Mouse (Mus musculus) right cerebral cortex, postnatal 36 days (tissue): ENCODE measurements at regions not wholly inside any gene's neighbourhood (a gene's known extent, or its start where the extent isn't known, plus 50 kb on each side); places are given as distances from the start of the nearest gene placed in this dataset.

Experiments
- DNase-seq, 2 experiments: peaks; one replicate each; pipeline ENCODE4 v3.0.0; 2022; ENCODE audit warnings: low spot score in 2 of 2, mixed read lengths in 1 of 2

GRCm38 (mm10) chr11:54195954-54196353 is 53.5 kb downstream of the Csf2 start:
- DNase-seq = peak; percentile 9 to 25

- no peak for DNase-seq
These were observed 54.7 kb downstream of the Csf2 start for GRCm38 (mm10) chr11:54194733-54195132.

DNA sequence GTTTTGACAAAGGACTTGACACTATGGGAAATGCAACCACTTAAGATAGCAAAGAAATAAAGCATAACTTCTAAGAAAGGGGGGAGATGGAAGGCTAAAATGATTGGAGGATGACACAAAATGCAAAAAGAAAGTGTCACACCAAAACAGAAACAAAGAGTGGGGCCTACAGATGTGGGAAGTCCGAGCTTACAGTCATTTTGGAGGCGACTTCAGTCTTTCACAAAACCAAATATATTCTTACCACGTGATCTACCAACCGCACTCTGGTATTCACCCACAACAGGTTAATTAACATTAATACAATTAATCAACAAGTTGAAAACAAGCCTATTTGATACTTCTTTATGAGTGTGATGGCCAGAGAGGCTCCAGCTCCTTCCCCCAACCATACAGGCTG is 57.2 kb downstream of the Csf2 start:
- DNase-seq = no peak

- no peak for DNase-seq
These were observed 61.6 kb downstream of the Csf2 start for GRCm38 (mm10) chr11:54187826-54188225.

DNA sequence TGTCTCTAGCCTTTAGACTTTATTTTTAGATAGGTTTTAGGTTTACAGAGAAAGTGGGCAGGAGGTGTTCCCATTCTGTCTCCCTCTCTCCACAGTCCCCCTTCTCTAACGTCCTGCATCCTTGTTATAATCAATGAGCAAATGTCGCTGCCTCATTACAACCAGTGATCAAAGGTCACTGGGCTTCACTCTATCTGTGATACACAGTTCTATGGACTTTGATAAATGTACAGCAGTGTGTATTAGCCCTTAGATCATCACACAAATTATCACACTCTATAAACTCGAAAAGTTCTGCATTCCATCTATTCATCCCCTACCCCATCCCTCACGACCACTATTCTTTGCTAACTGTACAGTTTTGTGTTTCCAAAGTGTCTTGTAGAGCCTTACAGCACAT is 62.1 kb downstream of the Csf2 start:
- DNase-seq = no peak

DNA sequence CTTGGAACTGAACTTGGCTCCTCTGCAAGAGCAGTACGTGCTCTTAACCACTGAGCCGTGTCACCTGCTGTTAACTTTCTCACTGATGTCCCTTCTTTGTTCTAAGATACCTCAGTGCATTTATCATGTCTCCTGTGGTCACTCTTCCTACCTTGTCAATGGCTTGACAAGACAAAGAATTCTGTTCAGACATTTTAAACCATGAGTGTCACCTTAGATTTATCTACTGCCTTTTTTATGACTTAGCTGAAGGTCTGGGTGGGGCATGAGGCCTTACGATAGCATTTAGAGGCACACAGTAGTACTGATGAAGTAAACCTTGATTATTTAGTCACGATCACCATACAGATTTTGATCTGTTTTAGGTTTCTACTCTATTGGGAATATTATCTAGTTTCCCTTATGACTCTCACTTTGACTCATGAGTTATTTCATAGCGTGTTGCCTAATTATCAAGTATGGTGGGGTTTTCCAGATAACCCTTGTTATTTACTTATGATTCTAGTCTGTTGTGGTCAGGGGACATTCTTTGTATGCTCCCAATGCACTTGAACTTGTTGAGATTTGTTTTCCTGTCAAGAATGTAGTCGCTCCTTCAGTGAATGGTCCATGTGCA is 63.6 kb downstream of the Csf2 start:
- no peak for DNase-seq

GRCm38 (mm10) chr11:54181696-54182323 is 67.7 kb downstream of the Csf2 start:
- DNase-seq = no peak
